Mouse (Mus musculus): Measurements from ENCODE around the gene Plin2. TPM values are rescaled to one million over a fixed set of nuclear protein-coding genes. Genes with fewer than 3 reads are reported as not detected.
"Not testable (repeated sequence)": the region's sequence is repeated elsewhere in the genome, so short reads cannot be mapped to it uniquely, and the experiment has no call there.

Gene Plin2
- polyA plus RNA-seq, 1 experiment, result 107 TPM

DNA sequence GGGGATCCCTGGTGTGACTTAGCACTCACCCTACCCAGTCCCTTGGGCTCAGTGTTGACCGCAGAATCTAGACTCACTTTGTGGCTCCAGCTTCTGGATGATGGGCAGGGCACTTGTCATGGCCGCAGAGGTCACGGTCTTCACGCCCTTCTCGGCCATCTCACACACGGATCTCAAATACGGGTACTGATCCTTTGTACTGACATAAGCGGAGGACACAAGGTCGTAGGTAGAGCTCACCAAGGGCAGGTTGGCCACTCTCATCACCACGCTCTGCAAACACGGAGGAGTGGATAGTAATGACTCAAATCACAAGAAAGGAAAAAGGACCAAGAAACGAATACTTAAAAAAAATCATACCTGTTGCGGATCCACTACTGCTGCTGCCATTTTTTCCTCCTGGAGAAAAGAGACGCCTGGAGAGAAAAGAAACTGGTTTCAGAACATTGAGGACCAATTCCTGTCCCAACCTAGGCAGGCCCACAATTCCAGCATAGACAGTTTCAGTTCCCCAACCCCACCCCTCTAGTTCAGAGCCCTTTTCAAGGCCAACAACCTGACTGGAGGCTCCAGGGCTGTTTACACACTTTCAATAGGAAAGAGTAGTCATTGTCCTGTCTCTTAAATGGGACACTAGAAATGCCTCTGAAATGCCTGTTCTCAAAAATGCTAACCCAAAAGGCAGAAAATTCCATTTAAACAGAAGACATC, 1.4 kb downstream of the Plin2 start:
- no peaks in the 10 kb centered on the region for H3K27me3 ChIP-seq (ENCODE audit: control insufficient read depth, insufficient read depth, low read length)
- no peak overlapping the region for H3K27ac ChIP-seq (ENCODE audit: control insufficient read depth, insufficient read depth, low read length)
- no peak for DNase-seq
- no peak for TF ChIP-seq POLR2A (IDR thresholded peaks at IDR 0.05; ENCODE audit: control insufficient read depth, extremely low read depth, insufficient read depth, low read length, poor library complexity)
- no peak for TF ChIP-seq CTCF (IDR thresholded peaks at IDR 0.05; ENCODE audit: borderline replicate concordance, control insufficient read depth, extremely low read depth, insufficient read depth, low read length, poor library complexity)
- H3K36me3 ChIP-seq (ENCODE audit: control insufficient read depth, insufficient read depth, low read length), result no peaks in the 10 kb centered on the region
- peaks cover 19% of the 10 kb centered on the region for H3K4me1 ChIP-seq (replicated peaks; ENCODE audit: control insufficient read depth, insufficient read depth, low read length)
- no peak overlapping the region for H3K4me3 ChIP-seq (ENCODE audit: control insufficient read depth, insufficient read depth, low read length)
- WGBS, result 94% methylated on average over 14 of the region's 14 CpGs

DNA sequence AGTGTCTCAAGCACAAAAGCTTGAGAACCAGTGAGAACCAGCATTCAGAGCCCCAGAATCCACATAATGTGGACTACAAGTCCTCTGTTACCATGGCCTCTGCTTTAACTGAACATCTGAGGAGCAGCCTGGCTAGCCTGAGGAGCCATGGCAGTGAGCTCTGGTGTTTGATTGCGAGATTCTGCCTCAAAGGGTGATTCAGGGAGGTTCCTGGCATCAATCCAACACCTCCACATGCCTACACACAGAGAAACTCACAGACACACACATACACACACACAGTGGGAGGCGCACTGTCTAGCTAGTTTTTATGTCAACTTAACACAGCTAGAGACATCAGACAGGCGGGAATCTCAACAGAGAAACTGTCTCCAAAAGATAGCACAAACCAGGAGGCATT, 4.3 kb downstream of the Plin2 start:
- 84% methylated on average over 3 of the region's 3 CpGs for whole genome bisulfite sequencing
- H3K27ac ChIP-seq (ENCODE audit: control insufficient read depth, insufficient read depth, low read length), result no peak overlapping the region
- no peaks in the 10 kb centered on the region for H3K27me3 ChIP-seq (ENCODE audit: control insufficient read depth, insufficient read depth, low read length)
- peaks cover 5% of the 10 kb centered on the region for H3K36me3 ChIP-seq (ENCODE audit: control insufficient read depth, insufficient read depth, low read length)
- H3K4me1 ChIP-seq (replicated peaks; ENCODE audit: control insufficient read depth, insufficient read depth, low read length), result peaks cover 14% of the 10 kb centered on the region
- no peak overlapping the region for H3K4me3 ChIP-seq (ENCODE audit: control insufficient read depth, insufficient read depth, low read length)
- no peak for TF ChIP-seq CTCF (IDR thresholded peaks at IDR 0.05; ENCODE audit: borderline replicate concordance, control insufficient read depth, extremely low read depth, insufficient read depth, low read length, poor library complexity)
- TF ChIP-seq POLR2A (IDR thresholded peaks at IDR 0.05; ENCODE audit: control insufficient read depth, extremely low read depth, insufficient read depth, low read length, poor library complexity), result no peak
- DNase-seq, result no peak

DNA sequence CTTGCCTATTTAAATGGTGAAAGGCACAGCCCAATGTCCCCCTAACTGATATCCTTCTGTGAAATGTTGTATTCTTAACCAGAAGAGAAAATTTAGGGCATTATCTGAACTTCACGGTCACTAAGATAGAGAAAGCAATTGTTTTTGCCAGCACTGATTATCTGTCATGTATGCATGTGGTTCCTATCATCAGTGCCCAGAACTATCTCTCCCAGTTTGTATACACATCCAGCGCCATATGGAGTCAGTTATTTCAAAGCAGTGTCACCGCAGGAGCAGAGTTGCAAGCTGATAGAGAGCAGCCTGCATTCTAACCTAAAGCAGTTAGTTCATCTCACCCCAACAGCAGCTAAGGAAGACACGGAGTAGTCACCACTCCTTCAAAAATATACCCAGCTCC, 5.9 kb downstream of the Plin2 start:
- WGBS, result 96% methylated on average over 4 of the region's 4 CpGs

DNA sequence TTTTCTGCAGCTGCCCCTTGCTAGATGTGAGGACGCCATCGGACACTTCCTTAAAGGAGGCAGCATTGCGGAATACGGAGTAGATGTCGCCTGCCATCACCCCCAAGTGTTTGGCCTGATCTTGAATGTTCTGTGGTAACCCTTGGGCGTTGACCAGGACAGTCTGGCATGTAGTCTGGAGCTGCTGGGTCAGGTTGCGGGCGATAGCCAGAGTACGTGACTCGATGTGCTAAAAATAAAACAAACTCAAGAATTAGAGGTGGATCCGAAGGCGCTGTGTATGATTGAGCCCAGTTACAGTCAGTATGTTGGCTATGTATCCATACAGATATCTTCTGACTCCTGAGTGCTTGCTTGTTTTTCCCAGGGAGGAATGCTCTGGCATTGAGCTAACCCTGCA, 12.7 kb downstream of the Plin2 start:
- Histone ChIP-seq H3K4me3 (ENCODE audit: control insufficient read depth, insufficient read depth, low read length) (no peak overlapping the region), H3K27me3 (ENCODE audit: control insufficient read depth, insufficient read depth, low read length) (no peaks in the 10 kb centered on the region), H3K36me3 (ENCODE audit: control insufficient read depth, insufficient read depth, low read length) (peaks cover 41% of the 10 kb centered on the region), H3K4me1 (replicated peaks; ENCODE audit: control insufficient read depth, insufficient read depth, low read length) (no peaks in the 10 kb centered on the region), H3K27ac (ENCODE audit: control insufficient read depth, insufficient read depth, low read length) (no peak overlapping the region)
- WGBS, result 97% methylated on average over 12 of the region's 12 CpGs
- no peak for DNase-seq
- TF ChIP-seq POLR2A (IDR thresholded peaks at IDR 0.05; ENCODE audit: control insufficient read depth, extremely low read depth, insufficient read depth, low read length, poor library complexity), result no peak

More for the DNA sequence above, 5.9 kb downstream of the Plin2 start:
- H3K27ac ChIP-seq (ENCODE audit: control insufficient read depth, insufficient read depth, low read length), result no peak overlapping the region
- no peak for DNase-seq
- peaks cover 14% of the 10 kb centered on the region for H3K36me3 ChIP-seq (ENCODE audit: control insufficient read depth, insufficient read depth, low read length)
- no peak overlapping the region for H3K4me3 ChIP-seq (ENCODE audit: control insufficient read depth, insufficient read depth, low read length)
- peaks cover 8% of the 10 kb centered on the region for H3K4me1 ChIP-seq (replicated peaks; ENCODE audit: control insufficient read depth, insufficient read depth, low read length)
- H3K27me3 ChIP-seq (ENCODE audit: control insufficient read depth, insufficient read depth, low read length), result no peaks in the 10 kb centered on the region
- TF ChIP-seq CTCF (IDR thresholded peaks at IDR 0.05; ENCODE audit: borderline replicate concordance, control insufficient read depth, extremely low read depth, insufficient read depth, low read length, poor library complexity), result no peak
- no peak for TF ChIP-seq POLR2A (IDR thresholded peaks at IDR 0.05; ENCODE audit: control insufficient read depth, extremely low read depth, insufficient read depth, low read length, poor library complexity)

DNA sequence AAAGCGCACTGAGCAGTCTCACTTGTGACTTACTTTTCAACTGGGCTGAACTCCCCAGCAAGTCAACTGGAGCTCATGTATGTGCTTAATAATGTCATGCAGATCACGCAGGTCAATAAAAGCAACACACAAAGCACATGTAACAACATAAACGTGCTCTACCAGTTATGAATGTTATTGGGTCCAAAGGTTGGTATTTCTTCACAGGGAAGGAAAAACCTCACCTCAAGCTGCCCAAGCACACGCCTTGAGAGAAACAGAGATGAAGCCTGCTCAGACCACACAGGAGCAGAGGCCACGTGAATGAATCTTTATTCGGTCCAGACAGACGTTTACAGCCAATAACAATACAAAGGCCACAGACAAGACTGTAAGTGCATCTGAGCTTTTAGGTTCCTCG, 13.4 kb downstream of the Plin2 start:
- peaks cover 36% of the 10 kb centered on the region for H3K36me3 ChIP-seq (ENCODE audit: control insufficient read depth, insufficient read depth, low read length)
- not testable (repeated sequence) for H3K4me1 ChIP-seq (replicated peaks; ENCODE audit: control insufficient read depth, insufficient read depth, low read length); DNase-seq; H3K27ac ChIP-seq (ENCODE audit: control insufficient read depth, insufficient read depth, low read length); H3K27me3 ChIP-seq (ENCODE audit: control insufficient read depth, insufficient read depth, low read length); H3K4me3 ChIP-seq (ENCODE audit: control insufficient read depth, insufficient read depth, low read length)
- WGBS, result 97% methylated on average over 8 of the region's 8 CpGs

DNA sequence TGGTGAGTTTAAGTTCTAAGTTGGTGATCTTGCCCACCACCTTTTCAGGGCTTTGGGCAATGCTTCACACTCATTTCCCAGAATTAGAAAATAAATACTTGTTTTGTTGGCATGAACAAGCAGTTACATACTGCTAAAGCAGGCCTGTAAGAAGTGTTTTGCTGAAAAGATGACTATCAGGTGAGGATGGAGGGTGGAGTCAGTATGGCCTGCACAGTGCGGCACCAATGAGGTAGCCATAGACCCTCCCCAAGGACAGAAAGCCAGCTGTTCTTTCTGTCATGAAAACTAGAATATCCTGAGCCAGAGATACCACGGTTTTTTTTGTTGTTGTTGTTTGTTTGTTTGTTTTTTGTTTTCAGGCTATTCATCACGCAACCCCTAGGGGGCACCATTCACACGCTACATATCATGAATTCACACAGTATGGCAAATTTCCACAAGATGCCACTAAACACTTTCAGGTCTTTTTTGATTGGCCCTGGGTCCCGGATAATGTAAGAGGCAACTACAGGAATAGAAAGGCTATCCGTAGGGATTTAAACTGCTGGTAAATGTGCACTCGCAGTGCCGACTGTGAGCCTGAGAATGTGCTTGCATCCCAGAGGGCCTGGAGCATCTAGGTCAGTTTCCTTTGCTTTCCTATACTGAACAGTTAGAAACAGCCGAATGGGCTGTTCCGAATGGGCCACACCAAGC, 18.0 kb downstream of the Plin2 start:
- DNase-seq, result peak; percentile 13
- no peak for TF ChIP-seq CTCF (IDR thresholded peaks at IDR 0.05; ENCODE audit: borderline replicate concordance, control insufficient read depth, extremely low read depth, insufficient read depth, low read length, poor library complexity)
- no peak for TF ChIP-seq POLR2A (IDR thresholded peaks at IDR 0.05; ENCODE audit: control insufficient read depth, extremely low read depth, insufficient read depth, low read length, poor library complexity)
- Histone ChIP-seq H3K27me3 (ENCODE audit: control insufficient read depth, insufficient read depth, low read length) (no peaks in the 10 kb centered on the region), H3K4me3 (ENCODE audit: control insufficient read depth, insufficient read depth, low read length) (no peak overlapping the region), H3K4me1 (replicated peaks; ENCODE audit: control insufficient read depth, insufficient read depth, low read length) (no peaks in the 10 kb centered on the region), H3K36me3 (ENCODE audit: control insufficient read depth, insufficient read depth, low read length) (peaks cover 6% of the 10 kb centered on the region), H3K27ac (ENCODE audit: control insufficient read depth, insufficient read depth, low read length) (no peak overlapping the region)
- 92% methylated on average over 10 of the region's 10 CpGs for WGBS

DNA sequence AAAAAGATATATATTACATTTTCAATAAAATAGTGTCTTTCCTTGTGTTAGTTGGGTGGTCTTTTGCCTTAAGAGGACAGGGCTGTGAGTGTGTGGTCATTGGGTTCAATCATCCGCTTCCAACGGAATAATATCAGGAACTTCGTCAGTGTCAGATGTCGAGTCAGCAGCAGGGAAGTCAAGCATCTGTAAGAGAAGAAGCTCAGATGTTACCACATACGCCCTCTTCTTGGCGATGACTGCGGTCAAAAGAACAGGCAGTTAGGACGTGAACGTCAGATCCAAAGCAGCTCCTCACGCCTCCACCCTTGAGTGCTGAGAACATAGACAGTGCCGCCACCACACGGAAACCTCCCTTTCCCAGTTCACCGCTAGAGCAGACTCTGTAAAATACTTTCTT, 21.5 kb downstream of the Plin2 start:
- H3K4me3 ChIP-seq (ENCODE audit: control insufficient read depth, insufficient read depth, low read length); H3K36me3 ChIP-seq (ENCODE audit: control insufficient read depth, insufficient read depth, low read length); H3K27ac ChIP-seq (ENCODE audit: control insufficient read depth, insufficient read depth, low read length); H3K4me1 ChIP-seq (replicated peaks; ENCODE audit: control insufficient read depth, insufficient read depth, low read length); DNase-seq; H3K27me3 ChIP-seq (ENCODE audit: control insufficient read depth, insufficient read depth, low read length): not testable (repeated sequence)
- WGBS, result 97% methylated on average over 11 of the region's 13 CpGs

DNA sequence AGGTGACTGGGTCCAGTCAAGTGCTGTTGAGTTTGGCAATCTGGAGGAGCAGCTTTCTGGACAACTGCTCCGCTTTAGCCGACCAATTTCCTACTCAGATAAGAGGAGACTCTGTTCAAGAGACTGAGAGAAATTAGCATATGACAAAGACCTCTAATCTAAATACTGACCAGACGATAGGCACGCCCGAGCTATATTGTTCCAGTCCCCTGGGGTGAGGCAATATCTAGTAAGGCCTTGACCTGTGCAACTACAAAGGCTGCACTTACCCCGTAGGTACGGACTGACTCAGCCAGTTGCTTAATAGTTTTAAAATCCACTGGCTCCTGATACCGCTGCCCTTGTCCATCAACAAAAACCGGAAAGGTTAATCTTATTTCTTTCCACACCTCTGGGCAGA, 32.3 kb downstream of the Plin2 start:
- not testable (repeated sequence) for H3K27ac ChIP-seq (ENCODE audit: control insufficient read depth, insufficient read depth, low read length); DNase-seq
- 98% methylated on average over 9 of the region's 9 CpGs for WGBS

DNA sequence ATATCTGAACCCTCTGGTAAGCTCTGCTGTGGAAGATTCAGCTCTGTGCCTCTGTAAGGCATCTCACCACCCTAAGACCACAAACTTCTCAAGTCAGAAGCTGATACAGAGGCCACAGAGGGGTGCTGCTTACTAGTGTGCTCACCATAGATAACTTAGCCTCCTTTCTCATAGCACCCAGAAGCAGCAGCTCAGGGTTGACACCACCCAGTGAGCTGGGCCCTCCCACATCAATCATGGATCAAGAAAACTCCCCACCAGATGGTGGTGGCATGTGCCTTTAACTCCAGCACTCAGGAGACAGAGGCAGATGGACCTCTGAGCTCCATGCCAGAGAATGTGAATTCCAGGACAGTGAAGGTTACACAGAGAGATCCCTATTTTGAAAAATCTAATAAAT, 35.0 kb downstream of the Plin2 start:
- not testable (repeated sequence) for H3K4me1 ChIP-seq (replicated peaks; ENCODE audit: control insufficient read depth, insufficient read depth, low read length); H3K4me3 ChIP-seq (ENCODE audit: control insufficient read depth, insufficient read depth, low read length); DNase-seq; H3K36me3 ChIP-seq (ENCODE audit: control insufficient read depth, insufficient read depth, low read length); H3K27me3 ChIP-seq (ENCODE audit: control insufficient read depth, insufficient read depth, low read length); H3K27ac ChIP-seq (ENCODE audit: control insufficient read depth, insufficient read depth, low read length)

More for the DNA sequence above, 32.3 kb downstream of the Plin2 start:
- not testable (repeated sequence) for H3K4me1 ChIP-seq (replicated peaks; ENCODE audit: control insufficient read depth, insufficient read depth, low read length); H3K36me3 ChIP-seq (ENCODE audit: control insufficient read depth, insufficient read depth, low read length); H3K27me3 ChIP-seq (ENCODE audit: control insufficient read depth, insufficient read depth, low read length); H3K4me3 ChIP-seq (ENCODE audit: control insufficient read depth, insufficient read depth, low read length)

DNA sequence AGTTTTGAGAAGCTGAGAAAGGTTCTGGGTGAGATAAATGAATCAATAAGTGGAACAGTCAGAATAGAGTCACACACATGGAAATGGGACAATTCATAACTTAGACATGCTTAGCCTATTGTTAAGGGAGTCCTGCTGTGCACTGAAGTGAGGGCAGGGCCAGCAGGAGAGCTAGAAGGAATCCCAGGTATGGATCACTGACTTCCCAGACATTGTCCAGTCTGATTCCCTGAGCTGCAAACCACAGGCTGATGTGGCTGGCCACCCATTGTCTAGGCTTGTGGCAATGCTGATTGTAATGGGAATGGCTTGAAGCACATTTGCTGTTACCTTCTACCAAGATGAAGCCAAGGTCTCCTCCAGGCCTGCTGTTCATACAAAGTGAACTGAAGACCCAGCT, 35.5 kb downstream of the Plin2 start:
- not testable (repeated sequence) for DNase-seq; H3K36me3 ChIP-seq (ENCODE audit: control insufficient read depth, insufficient read depth, low read length); H3K4me3 ChIP-seq (ENCODE audit: control insufficient read depth, insufficient read depth, low read length); H3K27ac ChIP-seq (ENCODE audit: control insufficient read depth, insufficient read depth, low read length); H3K27me3 ChIP-seq (ENCODE audit: control insufficient read depth, insufficient read depth, low read length); H3K4me1 ChIP-seq (replicated peaks; ENCODE audit: control insufficient read depth, insufficient read depth, low read length)
